Mouse (Mus musculus): ENCODE results near the gene Ugt1a9. TPM values are rescaled to one million over a fixed set of nuclear protein-coding genes. Genes with fewer than 3 reads are reported as not detected.

Ugt1a9 gene
- polyA plus RNA-seq, 1 experiment from 2014 or later, result not detected

DNA sequence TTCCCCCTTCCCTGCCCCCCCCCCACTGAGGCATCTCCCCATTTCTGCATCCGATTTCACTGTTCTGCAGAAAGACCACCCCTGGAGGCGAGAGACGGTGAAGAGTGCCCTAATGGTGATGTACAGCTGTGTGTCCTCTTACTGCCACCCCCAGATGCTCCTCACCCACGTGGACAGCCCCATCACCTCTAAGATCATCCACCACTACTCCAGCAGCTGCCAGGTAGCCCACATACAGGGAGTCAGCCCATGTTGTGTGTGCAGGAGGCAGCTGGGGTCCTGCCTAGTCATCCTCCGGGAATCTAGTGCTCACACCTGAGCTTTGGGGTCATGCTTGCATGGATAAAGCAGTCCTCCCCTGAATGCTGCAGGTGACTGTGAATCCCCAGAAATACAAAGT lies 173.3 kb downstream of the Ugt1a9 start:
- no peak for DNase-seq (ENCODE audit: low spot score)
- Histone ChIP-seq H3K27me3 (ENCODE audit: insufficient read depth, poor library complexity, severe bottlenecking) (no peaks in the 10 kb centered on the region), H3K36me3 (no peaks in the 10 kb centered on the region), H3K9me3 (peaks cover 92% of the 10 kb centered on the region), H3K4me3 (no peak overlapping the region), H3K27ac (no peak overlapping the region), H3K4me1 (no peaks in the 10 kb centered on the region)
- WGBS, result 56% methylated on average over 5 of the region's 5 CpGs

- WGBS, result 76% methylated on average over 6 of the region's 6 CpGs
- DNase-seq (ENCODE audit: low spot score), result no peak
- H3K27ac ChIP-seq, result no peak overlapping the region
- H3K4me3 ChIP-seq, result no peak overlapping the region
- no peaks in the 10 kb centered on the region for H3K27me3 ChIP-seq (ENCODE audit: insufficient read depth, poor library complexity, severe bottlenecking)
- peaks cover 92% of the 10 kb centered on the region for H3K9me3 ChIP-seq
- no peaks in the 10 kb centered on the region for H3K4me1 ChIP-seq
- H3K36me3 ChIP-seq, result no peaks in the 10 kb centered on the region
Observed at GRCm38 (mm10) chr1:88245881-88246280, 175.3 kb downstream of the Ugt1a9 start.

DNA sequence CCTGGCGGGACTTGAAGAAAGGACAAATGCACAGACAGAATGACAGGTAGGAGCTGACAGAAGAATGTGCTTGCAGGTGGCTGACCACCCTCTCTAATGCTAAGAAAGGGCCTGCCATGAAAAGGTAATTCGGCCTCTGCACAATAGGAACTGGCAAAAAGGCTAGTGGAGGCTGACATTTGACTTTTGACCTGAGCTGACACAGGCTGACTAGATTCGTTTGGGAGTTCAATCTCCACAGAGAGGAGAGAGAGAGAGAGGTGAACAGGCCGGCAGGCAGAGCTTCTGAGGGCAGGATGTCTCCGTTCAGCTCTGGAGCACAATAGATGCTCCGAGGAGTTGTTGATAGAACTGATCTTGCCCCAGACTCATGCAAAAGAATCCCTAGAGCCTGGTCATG lies 175.8 kb downstream of the Ugt1a9 start:
- Histone ChIP-seq H3K9me3 (peaks cover 92% of the 10 kb centered on the region), H3K27me3 (ENCODE audit: insufficient read depth, poor library complexity, severe bottlenecking) (no peaks in the 10 kb centered on the region), H3K27ac (no peak overlapping the region), H3K36me3 (no peaks in the 10 kb centered on the region), H3K4me1 (no peaks in the 10 kb centered on the region), H3K4me3 (no peak overlapping the region)
- 45% methylated on average over 6 of the region's 6 CpGs for WGBS
- DNase-seq (ENCODE audit: low spot score), result no peak

DNA sequence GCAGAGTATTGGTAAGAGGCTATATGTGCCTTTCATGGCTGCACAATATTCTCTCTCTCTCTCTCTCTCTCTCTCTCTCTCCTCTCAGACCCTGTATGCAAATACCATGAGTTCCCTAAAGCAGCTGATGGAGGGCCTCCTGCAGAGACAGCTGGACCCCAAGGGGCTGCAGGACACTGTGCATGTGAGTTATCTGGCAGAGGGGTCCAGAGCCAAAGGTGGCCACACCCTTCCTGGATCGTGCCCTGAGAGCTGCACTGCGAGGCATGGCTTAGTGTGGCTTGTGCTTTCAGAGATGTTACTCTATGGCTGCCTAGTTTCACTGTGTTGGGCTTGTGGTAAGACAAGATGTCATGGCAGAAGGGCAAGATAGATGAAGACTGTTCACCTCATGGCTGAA lies 177.1 kb downstream of the Ugt1a9 start:
- Histone ChIP-seq H3K27ac (no peak overlapping the region), H3K36me3 (no peaks in the 10 kb centered on the region), H3K4me3 (no peak overlapping the region), H3K27me3 (ENCODE audit: insufficient read depth, poor library complexity, severe bottlenecking) (no peaks in the 10 kb centered on the region), H3K9me3 (peaks cover 92% of the 10 kb centered on the region), H3K4me1 (no peaks in the 10 kb centered on the region)
- DNase-seq (ENCODE audit: low spot score), result no peak
- WGBS, result 46% methylated on average over 2 of the region's 2 CpGs

DNA sequence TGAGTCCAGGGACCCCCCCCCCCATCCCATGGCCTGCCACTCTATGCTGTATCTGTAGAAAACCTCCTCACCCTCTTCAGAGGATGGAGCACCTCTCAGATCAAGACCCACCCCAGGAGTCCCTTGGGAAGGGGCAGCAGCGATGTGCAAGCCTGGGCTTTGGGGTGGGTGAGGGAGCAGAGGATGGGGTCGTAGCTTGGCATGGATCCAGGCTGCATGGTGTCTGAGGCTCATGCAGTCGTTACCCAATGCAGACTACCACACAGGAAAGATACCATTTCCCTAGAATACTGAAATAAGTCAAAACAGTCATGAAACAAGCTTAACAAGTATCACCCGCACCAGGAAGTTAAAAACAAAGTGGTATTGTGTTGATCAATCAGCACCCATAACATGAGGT lies 178.1 kb downstream of the Ugt1a9 start:
- Histone ChIP-seq H3K4me1 (no peaks in the 10 kb centered on the region), H3K9me3 (peaks cover 94% of the 10 kb centered on the region), H3K4me3 (no peak overlapping the region), H3K36me3 (no peaks in the 10 kb centered on the region), H3K27me3 (ENCODE audit: insufficient read depth, poor library complexity, severe bottlenecking) (no peaks in the 10 kb centered on the region), H3K27ac (no peak overlapping the region)
- no peak for DNase-seq (ENCODE audit: low spot score)
- 71% methylated on average over 4 of the region's 4 CpGs for WGBS

DNA sequence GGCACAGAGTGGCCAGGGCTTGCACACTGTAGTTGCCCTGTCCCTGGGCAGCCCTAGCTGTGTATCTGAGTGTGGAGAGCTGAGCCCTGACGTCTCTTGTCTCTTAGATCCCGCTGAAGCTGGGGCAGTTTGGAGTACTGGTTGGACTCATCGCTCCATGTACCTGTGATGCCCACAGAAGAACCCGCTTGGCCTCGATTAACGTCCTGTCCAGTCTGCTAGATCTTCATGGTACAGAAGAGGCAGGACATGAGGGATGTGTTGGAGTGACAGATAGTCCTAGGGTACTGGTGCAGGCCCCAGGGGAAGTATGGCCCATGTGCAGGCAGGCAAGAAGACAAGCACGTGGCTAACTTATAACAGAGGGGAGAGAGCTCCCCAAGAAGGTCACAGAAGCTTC lies 179.0 kb downstream of the Ugt1a9 start:
- 71% methylated on average over 7 of the region's 7 CpGs for WGBS
- no peaks in the 10 kb centered on the region for H3K36me3 ChIP-seq
- H3K27me3 ChIP-seq (ENCODE audit: insufficient read depth, poor library complexity, severe bottlenecking), result no peaks in the 10 kb centered on the region
- no peak overlapping the region for H3K27ac ChIP-seq
- H3K4me1 ChIP-seq, result no peaks in the 10 kb centered on the region
- no peak for DNase-seq (ENCODE audit: low spot score)
- no peak overlapping the region for H3K4me3 ChIP-seq
- peaks cover 95% of the 10 kb centered on the region for H3K9me3 ChIP-seq

DNA sequence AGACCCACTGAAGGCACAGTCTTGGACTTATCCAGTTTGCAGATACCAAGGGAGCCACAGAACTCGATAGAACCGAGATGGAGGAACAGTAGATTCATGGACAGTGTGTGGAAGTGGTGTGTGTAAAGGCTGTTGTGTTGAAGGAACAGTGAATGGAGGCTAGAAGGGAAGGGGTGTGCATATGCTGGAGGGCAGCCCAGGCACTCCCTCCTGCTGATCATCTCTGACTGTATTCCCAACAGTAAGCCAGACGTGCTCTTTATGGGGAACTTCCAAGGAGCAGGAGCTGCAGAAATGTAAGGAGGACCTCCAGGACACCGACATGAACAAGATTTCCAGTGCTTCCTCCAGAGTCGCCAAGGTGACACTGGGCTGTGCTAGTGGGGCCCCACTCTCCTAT lies 179.4 kb downstream of the Ugt1a9 start:
- H3K36me3 ChIP-seq, result no peaks in the 10 kb centered on the region
- 73% methylated on average over 5 of the region's 5 CpGs for WGBS
- peaks cover 95% of the 10 kb centered on the region for H3K9me3 ChIP-seq
- no peak for DNase-seq (ENCODE audit: low spot score)
- no peaks in the 10 kb centered on the region for H3K4me1 ChIP-seq
- H3K27me3 ChIP-seq (ENCODE audit: insufficient read depth, poor library complexity, severe bottlenecking), result no peaks in the 10 kb centered on the region
- no peak overlapping the region for H3K4me3 ChIP-seq
- no peak overlapping the region for H3K27ac ChIP-seq

GRCm38 (mm10) chr1:88253106-88253505 lies 182.5 kb downstream of the Ugt1a9 start:
- Histone ChIP-seq H3K4me3 (no peak overlapping the region), H3K4me1 (no peaks in the 10 kb centered on the region), H3K9me3 (peaks cover 97% of the 10 kb centered on the region), H3K27me3 (ENCODE audit: insufficient read depth, poor library complexity, severe bottlenecking) (no peaks in the 10 kb centered on the region), H3K36me3 (no peaks in the 10 kb centered on the region), H3K27ac (no peak overlapping the region)
- no peak for DNase-seq (ENCODE audit: low spot score)
- 70% methylated on average over 8 of the region's 8 CpGs for WGBS

DNA sequence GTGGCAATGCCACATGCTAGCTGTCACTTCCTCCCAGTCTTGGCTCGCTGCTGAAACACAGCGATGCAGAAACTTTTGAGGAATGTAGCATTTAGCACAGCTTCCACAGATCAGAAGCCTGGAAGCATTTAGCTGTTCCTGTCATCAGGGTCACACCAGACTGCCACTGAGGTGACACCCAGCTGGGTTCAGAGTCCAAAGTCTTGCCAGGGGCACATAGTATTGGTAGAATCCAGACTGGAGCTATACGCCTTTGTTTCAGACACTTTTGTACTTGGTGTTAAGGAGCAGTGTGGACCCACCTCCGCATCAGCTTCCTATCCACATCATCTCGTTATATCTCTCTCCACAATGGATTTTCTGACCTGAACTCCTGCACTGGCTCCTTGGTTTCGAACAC lies 182.9 kb downstream of the Ugt1a9 start:
- Histone ChIP-seq H3K27me3 (ENCODE audit: insufficient read depth, poor library complexity, severe bottlenecking) (no peaks in the 10 kb centered on the region), H3K4me1 (no peaks in the 10 kb centered on the region), H3K27ac (no peak overlapping the region), H3K4me3 (no peak overlapping the region), H3K9me3 (peaks cover 96% of the 10 kb centered on the region), H3K36me3 (no peaks in the 10 kb centered on the region)
- no peak for DNase-seq (ENCODE audit: low spot score)
- WGBS, result 68% methylated on average over 6 of the region's 6 CpGs

GRCm38 (mm10) chr1:88254793-88255465 lies 184.3 kb downstream of the Ugt1a9 start:
- no peak overlapping the region for H3K4me3 ChIP-seq
- H3K4me1 ChIP-seq, result peaks cover 9% of the 10 kb centered on the region
- no peaks in the 10 kb centered on the region for H3K27me3 ChIP-seq (ENCODE audit: insufficient read depth, poor library complexity, severe bottlenecking)
- WGBS, result 81% methylated on average over 12 of the region's 12 CpGs
- peaks cover 92% of the 10 kb centered on the region for H3K9me3 ChIP-seq
- H3K36me3 ChIP-seq, result 0 out of 2 replicates have a peak, but pooled peaks cover 6% of the 10 kb centered on the region
- no peak for DNase-seq (ENCODE audit: low spot score)
- no peak overlapping the region for H3K27ac ChIP-seq

GRCm38 (mm10) chr1:88255466-88255857 lies 184.9 kb downstream of the Ugt1a9 start:
- 57% methylated on average over 2 of the region's 2 CpGs for WGBS
- Histone ChIP-seq H3K36me3 (0 out of 2 replicates have a peak, but pooled peaks cover 11% of the 10 kb centered on the region), H3K9me3 (peaks cover 91% of the 10 kb centered on the region), H3K4me1 (peaks cover 14% of the 10 kb centered on the region), H3K27me3 (ENCODE audit: insufficient read depth, poor library complexity, severe bottlenecking) (no peaks in the 10 kb centered on the region), H3K4me3 (no peak overlapping the region), H3K27ac (no peak overlapping the region)
- DNase-seq (ENCODE audit: low spot score), result no peak

DNA sequence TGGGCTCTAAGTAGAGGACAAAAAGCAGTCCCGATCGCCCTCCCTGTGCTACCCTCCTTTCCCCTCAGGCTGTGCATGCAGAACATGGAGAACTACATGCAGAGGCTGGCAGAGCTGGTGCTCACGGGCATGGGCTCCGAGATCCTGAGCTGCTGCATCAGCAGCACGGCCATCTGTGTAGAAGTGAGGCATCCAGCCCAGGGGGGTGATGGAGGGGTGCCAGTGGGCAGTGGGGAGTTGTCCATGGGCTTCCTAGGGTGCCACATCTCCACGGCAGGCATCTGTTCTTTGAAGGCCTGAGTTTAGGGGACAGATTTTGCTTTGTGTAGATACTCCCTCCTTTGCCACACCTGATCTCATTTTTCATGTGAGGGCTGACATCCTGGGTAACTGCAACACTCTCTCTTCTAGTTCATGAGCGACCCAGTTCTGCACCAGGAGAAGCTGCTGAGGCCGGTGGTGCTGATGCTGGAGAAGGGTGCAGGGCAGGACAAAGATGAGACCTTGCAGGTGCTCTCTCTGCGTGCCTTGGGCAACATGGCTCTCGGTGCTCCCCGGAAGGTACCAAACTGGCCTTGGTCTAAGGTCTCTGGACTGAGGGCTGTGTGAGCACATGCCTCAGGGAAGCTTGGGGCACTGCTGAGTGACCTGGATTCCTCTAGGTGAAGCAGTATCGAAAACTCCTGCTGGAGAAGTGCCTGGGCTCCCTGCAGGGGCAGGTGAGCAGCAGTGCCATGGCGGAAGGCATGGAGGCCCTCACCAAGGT lies 185.6 kb downstream of the Ugt1a9 start:
- no peak for DNase-seq (ENCODE audit: low spot score)
- whole genome bisulfite sequencing, result 75% methylated on average over 13 of the region's 13 CpGs
- no peaks in the 10 kb centered on the region for H3K27me3 ChIP-seq (ENCODE audit: insufficient read depth, poor library complexity, severe bottlenecking)
- peaks cover 83% of the 10 kb centered on the region for H3K9me3 ChIP-seq
- H3K4me1 ChIP-seq, result peaks cover 14% of the 10 kb centered on the region
- peaks cover 16% of the 10 kb centered on the region for H3K36me3 ChIP-seq
- H3K27ac ChIP-seq, result no peak overlapping the region
- H3K4me3 ChIP-seq, result no peak overlapping the region

GRCm38 (mm10) chr1:88256886-88257663 lies 186.5 kb downstream of the Ugt1a9 start:
- Histone ChIP-seq H3K27ac (no peak overlapping the region), H3K4me1 (peaks cover 14% of the 10 kb centered on the region), H3K9me3 (peaks cover 77% of the 10 kb centered on the region), H3K36me3 (peaks cover 25% of the 10 kb centered on the region), H3K4me3 (no peak overlapping the region), H3K27me3 (ENCODE audit: insufficient read depth, poor library complexity, severe bottlenecking) (no peaks in the 10 kb centered on the region)
- DNase-seq (ENCODE audit: low spot score), result no peak
- WGBS, result 75% methylated on average over 10 of the region's 10 CpGs
